Mouse (Mus musculus) embryonic stem cell, embryonic (primary cell): ENCODE data around the gene Gen1.

Source experiments
- CTCF ChIA-PET, 4 experiments: fragments of 300-600 bp in 2 of 4; fragments of 350-600 bp in 2 of 4; sonication (Branson Sonifier 250); formaldehyde crosslinking; loops; one replicate each; lab custom pipeline; 2022; ENCODE audit warnings: inconsistent platforms in 2 of 4; lab: Charles Lee
- POLR2A ChIA-PET, 4 experiments: fragments of 300-600 bp in 2 of 4; fragments of 350-600 bp in 2 of 4; sonication (Branson Sonifier 250); formaldehyde crosslinking; loops; one replicate each; lab custom pipeline; 2022; ENCODE audit warnings: antibody characterized with exemption in 4 of 4, inconsistent platforms in 1 of 4; lab: Charles Lee

Gene Gen1

GRCm38 (mm10) chr12:11208872-11209271 lies 56.7 kb downstream of the Gen1 start, which contains the start of gene Msgn1:
Msgn1 (minus strand) TSS chr12:11208972.
- ChIA-PET CTCF (interaction anchor here in 3 of 4 experiments (0.6 to 1.8 kb wide), 7 partner anchors 12 to 505 kb away, joined by 3 to 11 read pairs (median 3); no protein-coding TSS in a partner anchor), POLR2A (interaction anchor here in 3 of 4 experiments (0.6 to 2.9 kb wide), 11 partner anchors 10 to 58 kb away, joined by 3 to 9 read pairs (median 4); partner anchors contain the start of genes Gen1 (in 1 of the 3) and Smc6 (in 1 of the 3))

GRCm38 (mm10) chr12:11206321-11206720 lies 59.3 kb downstream of the Gen1 start:
- ChIA-PET CTCF (no interaction called here), POLR2A (no interaction called here)

- POLR2A ChIA-PET, result interaction anchor here in 3 of 4 experiments (0.6 to 1.7 kb wide), 9 partner anchors 8 to 595 kb away, joined by 3 to 9 read pairs (median 4); partner anchors contain the start of genes Gen1 (in 1 of the 3) and Smc6 (in 1 of the 3)
Observed at GRCm38 (mm10) chr12:11203694-11204665, 61.6 kb downstream of the Gen1 start.

GRCm38 (mm10) chr12:11202476-11202875 lies 63.1 kb downstream of the Gen1 start:
- POLR2A ChIA-PET, result no interaction called here
- CTCF ChIA-PET, result no interaction called here

More at GRCm38 (mm10) chr12:11203694-11204665, 61.6 kb downstream of the Gen1 start:
- CTCF ChIA-PET, result interaction anchor here (0.8 to 1.4 kb wide), 4 partner anchors 8 kb away, joined by 3 to 14 read pairs (median 8); no protein-coding TSS in a partner anchor

GRCm38 (mm10) chr12:11200711-11201110 lies 64.9 kb downstream of the Gen1 start:
- ChIA-PET POLR2A (interaction anchor here in 1 of 4 experiments (1.7 kb wide), 2 partner anchors 51 to 65 kb away, joined by 4 read pairs; partner anchors contain the start of genes Gen1 and Smc6), CTCF (no interaction called here)

GRCm38 (mm10) chr12:11198551-11198950 lies 67.0 kb downstream of the Gen1 start:
- CTCF ChIA-PET, result interaction anchor here in 3 of 4 experiments (0.6 to 1.5 kb wide), 8 partner anchors 16 to 239 kb away, joined by 3 to 7 read pairs (median 3); partner anchors contain the start of genes Gen1 (in 1 of the 3) and Smc6 (in 1 of the 3)
- POLR2A ChIA-PET, result interaction anchor here in 3 of 4 experiments (0.7 to 2.2 kb wide), 16 partner anchors 10 to 784 kb away, joined by 3 to 12 read pairs (median 4); partner anchors contain the start of genes Smc6 (in 3 of the 3), Gen1 (in 2 of the 3) and Msgn1 (in 1 of the 3)

- ChIA-PET POLR2A (interaction anchor here in 3 of 4 experiments (0.6 to 2.2 kb wide), 14 partner anchors 11 to 435 kb away, joined by 3 to 12 read pairs (median 4); partner anchors contain the start of genes Smc6 (in 3 of the 3), Gen1 (in 2 of the 3) and Msgn1 (in 1 of the 3)), CTCF (interaction anchor here (0.6 to 1.5 kb wide), 8 partner anchors 17 to 239 kb away, joined by 3 to 7 read pairs (median 3); partner anchors contain the start of genes Gen1 (in 1 of the 4) and Smc6 (in 1 of the 4))
Observed at GRCm38 (mm10) chr12:11198026-11198425, 67.6 kb downstream of the Gen1 start.

- POLR2A ChIA-PET, result interaction anchor here (0.6 to 2.2 kb wide), 27 partner anchors 8 to 1634 kb away, joined by 3 to 9 read pairs (median 5); partner anchors contain the start of genes Smc6 (in 3 of the 4), Gen1 (in 2 of the 4) and Msgn1 (in 1 of the 4)
Observed at GRCm38 (mm10) chr12:11196830-11197229, 68.8 kb downstream of the Gen1 start.

GRCm38 (mm10) chr12:11196142-11196597 lies 69.4 kb downstream of the Gen1 start:
- ChIA-PET CTCF (interaction anchor here (0.5 to 3.3 kb wide), 93 partner anchors 8 to 950 kb away, joined by 3 to 62 read pairs (median 4); partner anchors contain the start of genes Msgn1 (in 3 of the 4), Gen1 (in 1 of the 4), Smc6 (in 1 of the 4) and Vsnl1 (in 1 of the 4)), POLR2A (interaction anchor here (0.6 to 2.4 kb wide), 29 partner anchors 8 to 1635 kb away, joined by 3 to 9 read pairs (median 5); partner anchors contain the start of genes Smc6 (in 3 of the 4), Gen1 (in 2 of the 4) and Msgn1 (in 1 of the 4))

More at GRCm38 (mm10) chr12:11196830-11197229, 68.8 kb downstream of the Gen1 start:
- CTCF ChIA-PET, result interaction anchor here (0.5 to 3.3 kb wide), 83 partner anchors 8 to 1904 kb away, joined by 3 to 62 read pairs (median 5); partner anchors contain the start of genes Msgn1 (in 2 of the 4), Gen1 (in 1 of the 4), Smc6 (in 1 of the 4) and Vsnl1 (in 1 of the 4)

- CTCF ChIA-PET, result interaction anchor here (0.5 to 3.3 kb wide), 7 partner anchors 13 to 156 kb away, joined by 3 to 62 read pairs (median 4); partner anchors contain the start of gene Msgn1 (in 1 of the 4)
- POLR2A ChIA-PET, result interaction anchor here (0.6 to 2.4 kb wide), 9 partner anchors 9 to 803 kb away, joined by 3 to 8 read pairs (median 4); no protein-coding TSS in a partner anchor
Observed at GRCm38 (mm10) chr12:11195031-11195430, 70.6 kb downstream of the Gen1 start.
